Mouse (Mus musculus) spleen, adult 2 months (tissue): Measurements from ENCODE around the gene Azi2.

Experiments used
- CTCF ChIP-seq: fragments of 200-500 bp; IDR thresholded peaks from 2 replicates; pipeline ENCODE4 v1.5.1; 2011; ENCODE audit warnings: mild to moderate bottlenecking, inconsistent platforms; ENCODE audit not compliant: insufficient read depth, insufficient read length, insufficient replicate concordance; ENCODE audit errors: extremely low read depth
- POLR2A ChIP-seq: fragments of 200-500 bp; IDR thresholded peaks from 2 replicates; pipeline ENCODE4 v1.6.1; 2011; ENCODE audit warnings: low read depth, low read length, inconsistent platforms

- TF ChIP-seq POLR2A = no peak
- no peak for TF ChIP-seq CTCF
Measured at GRCm38 (mm10) chr9:118108527-118109011, 68.3 kb downstream of the Azi2 start.
